Mouse (Mus musculus): ENCODE data around the gene Epm2aip1.

Epm2aip1 gene

DNA sequence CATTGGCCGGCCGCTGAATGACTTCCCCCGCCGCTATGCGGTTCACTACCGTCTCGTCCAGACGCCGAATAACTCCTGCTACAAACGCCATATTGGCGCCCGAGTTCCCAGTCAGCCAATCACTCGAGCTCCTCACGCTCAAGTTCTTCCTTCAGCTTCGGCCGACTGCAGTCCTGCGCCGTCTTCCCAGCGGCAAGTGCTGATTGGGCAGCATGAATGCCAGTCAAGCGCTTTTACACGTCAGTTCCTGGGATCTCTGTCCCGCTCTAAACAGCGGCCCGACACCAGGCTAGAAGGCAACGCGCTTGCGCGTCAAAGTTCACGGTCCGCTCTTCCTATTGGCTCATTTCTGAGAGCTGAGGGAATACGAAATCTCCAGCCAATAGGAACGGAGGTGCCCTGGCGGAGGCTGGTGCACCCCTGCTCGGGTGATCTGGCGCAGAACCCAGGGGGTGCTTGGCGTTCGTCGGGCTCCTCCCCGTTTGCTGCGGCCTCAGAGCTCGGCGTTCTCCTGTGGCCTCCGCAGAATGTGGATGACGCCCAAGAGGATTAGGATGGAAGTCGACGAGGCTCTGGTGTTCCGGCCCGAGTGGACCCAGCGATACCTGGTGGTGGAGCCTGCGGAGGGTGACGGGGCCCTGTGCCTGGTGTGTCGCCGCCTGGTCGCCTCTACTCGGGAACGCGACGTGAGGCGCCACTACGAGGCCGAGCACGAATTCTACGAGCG is at the start of gene Epm2aip1, which contains the start of gene Mlh1:
TSS of gene Epm2aip1 (plus strand) at position 496 of the 727 bp plus-strand sequence.
TSS of gene Mlh1 (minus strand) at position 358 of the 727 bp plus-strand sequence.
- peak; percentile 94 for DNase-seq (ENCODE audit: low spot score)

DNA sequence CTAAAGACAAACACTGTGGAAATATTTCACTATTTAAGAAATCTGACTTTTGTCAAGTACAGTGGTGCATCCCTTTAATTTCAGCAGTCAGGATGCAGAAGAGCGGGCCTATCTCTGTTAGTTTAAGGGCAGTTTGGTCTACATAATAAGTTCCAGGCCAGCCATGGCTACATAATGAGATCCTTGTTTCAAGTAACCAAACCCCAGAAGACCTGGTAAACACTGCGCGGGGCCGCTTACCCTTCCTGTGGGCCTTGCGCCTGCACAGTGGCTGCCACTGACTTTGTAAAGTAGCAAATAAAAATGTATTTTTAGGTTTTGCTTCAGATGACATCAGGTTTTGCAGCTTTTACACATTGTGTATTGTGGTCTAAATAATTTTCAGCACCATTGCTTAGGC is 48.3 kb upstream of the Epm2aip1 start:
- DNase-seq (ENCODE audit: low spot score), result no peak

DNA sequence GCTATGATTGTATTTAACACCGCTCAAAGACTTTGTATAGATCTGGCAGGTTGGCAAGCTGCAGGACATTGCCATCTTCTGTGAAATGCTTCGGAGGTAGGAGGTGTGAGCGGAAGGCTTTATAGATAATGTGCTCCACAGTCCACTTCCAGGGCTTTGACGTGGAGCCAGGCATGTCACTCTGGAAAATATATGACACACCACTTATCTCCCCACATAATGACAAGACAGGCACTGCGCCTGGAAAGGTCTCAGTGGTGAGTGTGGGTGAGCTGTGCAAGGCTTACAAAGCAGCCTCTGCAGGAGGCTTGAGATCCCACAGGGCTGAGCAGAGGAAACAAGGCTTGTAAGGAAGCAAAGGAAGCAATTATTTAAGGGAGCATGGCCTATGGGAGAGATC is 43.3 kb upstream of the Epm2aip1 start:
- no peak for DNase-seq (ENCODE audit: low spot score)

DNA sequence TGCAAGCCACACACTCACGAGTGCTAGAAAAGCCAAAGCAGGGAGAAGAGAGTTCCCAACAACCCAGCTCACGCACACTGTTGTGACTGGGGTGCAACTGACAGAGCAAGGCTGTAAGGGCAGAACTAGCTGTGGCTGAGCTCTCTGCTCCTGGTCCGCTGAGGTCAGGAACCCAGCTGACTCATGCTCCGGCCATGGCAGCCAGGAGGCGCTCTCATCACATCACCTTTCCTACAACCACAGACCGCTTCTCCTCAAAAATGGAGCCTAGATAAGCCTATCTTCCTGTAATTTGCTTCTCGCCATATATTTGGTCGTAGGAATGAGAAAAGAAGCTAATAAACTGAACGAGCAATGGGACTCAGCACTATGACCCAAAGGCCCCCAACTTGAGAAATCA is 37.0 kb upstream of the Epm2aip1 start:
- DNase-seq (ENCODE audit: low spot score), result no peak

DNA sequence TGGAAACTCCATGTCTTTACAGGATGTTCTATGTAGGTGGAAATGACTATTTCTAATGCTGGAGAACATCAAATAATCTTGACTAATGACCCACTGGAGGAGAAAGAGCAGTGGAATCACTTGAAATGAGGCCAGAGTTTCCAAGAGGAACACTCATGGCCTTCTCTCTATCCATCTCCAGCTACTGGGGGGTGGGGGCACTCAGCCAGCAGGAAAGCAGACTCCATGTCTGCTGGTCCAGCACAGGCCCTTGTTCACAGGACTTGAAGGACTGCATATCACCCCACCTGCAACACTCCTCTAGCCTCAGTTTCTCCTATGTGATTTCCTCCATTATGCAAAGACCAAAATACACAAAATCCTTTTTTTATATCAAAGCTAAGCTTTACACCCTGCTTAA is 34.0 kb upstream of the Epm2aip1 start:
- DNase-seq (ENCODE audit: low spot score), result no peak

DNA sequence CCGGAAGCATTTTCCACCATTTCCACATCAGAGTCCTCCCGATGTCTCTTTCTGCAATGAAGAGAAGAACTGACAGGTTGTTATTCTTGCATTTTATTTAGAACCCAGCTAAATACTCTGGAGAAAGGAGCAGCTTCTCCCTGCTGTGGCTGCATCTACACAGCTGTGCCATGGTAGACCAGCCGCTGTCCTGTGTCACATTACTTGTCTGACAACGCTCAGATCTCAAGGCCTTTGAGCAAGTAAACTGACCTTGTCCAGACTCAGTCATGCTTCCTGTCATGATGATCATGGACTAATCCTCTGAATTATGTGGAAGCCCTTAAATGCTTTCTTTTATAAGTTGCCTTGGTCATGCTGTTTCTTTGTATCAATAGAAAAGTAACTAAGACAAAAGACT is 31.9 kb upstream of the Epm2aip1 start:
- DNase-seq (ENCODE audit: low spot score), result no peak

- DNase-seq (ENCODE audit: low spot score), result no peak
Measured at GRCm38 (mm10) chr9:111243384-111243783, 28.3 kb upstream of the Epm2aip1 start.

DNA sequence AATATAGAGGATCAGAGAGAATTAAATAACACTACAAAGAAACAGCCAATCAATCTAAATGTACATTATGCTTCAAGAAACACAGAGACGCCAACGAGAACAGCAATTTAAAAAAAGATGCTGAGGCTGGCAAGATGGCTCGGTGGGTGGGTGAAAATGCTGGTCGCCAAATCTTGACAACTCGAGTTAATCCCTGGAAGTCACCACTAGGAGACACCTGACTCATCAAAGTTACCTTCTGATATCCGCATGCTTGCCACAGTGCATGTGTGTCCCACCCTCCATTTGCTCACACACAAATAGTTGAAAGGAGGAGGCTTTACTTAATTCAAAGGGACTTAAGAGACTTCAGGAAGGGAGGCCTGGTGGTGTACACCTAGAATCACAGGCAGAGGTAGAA is 26.2 kb upstream of the Epm2aip1 start:
- no peak for DNase-seq (ENCODE audit: low spot score)

DNA sequence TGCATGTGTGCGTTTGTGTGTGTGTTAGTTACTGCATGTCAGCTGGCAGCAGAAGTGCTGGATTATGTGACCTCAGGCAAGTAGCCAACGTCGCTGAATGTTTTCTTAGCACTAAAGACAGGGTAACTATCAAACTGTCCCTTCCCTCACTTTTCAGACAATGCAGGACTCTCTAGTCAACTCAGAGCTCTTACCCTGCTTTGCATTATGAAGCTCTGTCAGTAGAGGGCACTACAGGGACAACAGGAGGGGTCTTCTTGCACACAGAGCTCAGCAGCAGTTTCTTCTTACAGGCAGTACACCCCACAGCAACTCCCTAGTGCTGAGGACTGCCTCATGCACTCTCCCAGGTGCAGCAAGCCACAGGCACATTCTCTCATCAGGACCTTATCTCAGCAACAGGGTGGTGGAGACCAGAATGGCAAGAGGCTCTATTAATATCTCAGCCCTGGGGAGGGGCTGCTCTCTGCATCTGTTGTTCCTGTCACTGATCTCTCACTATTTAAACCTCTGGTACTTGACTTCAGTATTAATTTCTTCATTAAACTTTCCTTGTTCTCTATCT is 24.0 kb upstream of the Epm2aip1 start:
- DNase-seq (ENCODE audit: low spot score), result no peak

- DNase-seq (ENCODE audit: low spot score), result no peak
Measured at GRCm38 (mm10) chr9:111252161-111252869, 19.4 kb upstream of the Epm2aip1 start.

GRCm38 (mm10) chr9:111260360-111260985 is 11.3 kb upstream of the Epm2aip1 start:
- DNase-seq (ENCODE audit: low spot score), result no peak

GRCm38 (mm10) chr9:111261356-111261755 is 10.4 kb upstream of the Epm2aip1 start:
- no peak for DNase-seq (ENCODE audit: low spot score)

DNA sequence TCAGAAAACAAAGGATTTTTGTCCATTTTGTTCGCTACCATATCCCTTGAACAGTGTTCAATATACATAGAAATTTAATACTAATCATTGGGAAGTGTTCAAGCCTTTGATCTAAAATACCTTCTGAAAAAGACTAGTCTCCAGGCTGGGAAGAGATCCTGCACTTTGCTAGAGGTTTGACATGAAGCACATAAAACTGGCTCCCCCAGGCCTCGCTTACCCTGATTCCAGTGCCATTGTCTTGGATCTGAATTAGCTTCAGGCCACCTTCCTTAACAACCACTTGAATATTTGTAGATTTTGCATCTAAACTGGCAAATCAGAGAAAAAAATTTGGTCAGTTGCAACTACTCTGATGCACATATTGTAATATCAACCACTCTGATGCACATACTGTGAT is 3.7 kb upstream of the Epm2aip1 start:
- no peak for DNase-seq (ENCODE audit: low spot score)

GRCm38 (mm10) chr9:111270606-111271005 is 1.1 kb upstream of the Epm2aip1 start:
- no peak for DNase-seq (ENCODE audit: low spot score)

DNA sequence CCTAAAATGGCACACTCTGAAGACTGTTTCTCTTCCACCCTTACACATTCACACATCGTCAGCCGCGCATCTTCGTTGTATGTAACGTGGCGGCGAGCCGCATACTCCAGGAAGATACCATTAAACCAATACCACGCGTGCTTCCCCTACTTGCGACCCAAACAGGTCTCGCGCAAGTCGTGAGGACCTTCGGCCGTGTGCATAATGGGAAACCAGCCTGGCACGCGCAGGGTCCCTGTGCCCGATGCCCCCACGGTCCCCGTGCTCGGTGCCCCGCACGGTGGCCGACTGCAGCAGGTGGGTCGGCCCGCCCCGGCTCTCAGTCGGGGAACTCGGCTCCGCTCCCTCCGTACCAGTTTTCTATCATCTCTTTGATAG is 684 bp upstream of the Epm2aip1 start:
- no peak for DNase-seq (ENCODE audit: low spot score)

- no peak for DNase-seq (ENCODE audit: low spot score)
Measured at GRCm38 (mm10) chr9:111272356-111272755, 627 bp downstream of the Epm2aip1 start.

GRCm38 (mm10) chr9:111272996-111273785 is 1.5 kb downstream of the Epm2aip1 start:
- no peak for DNase-seq (ENCODE audit: low spot score)

DNA sequence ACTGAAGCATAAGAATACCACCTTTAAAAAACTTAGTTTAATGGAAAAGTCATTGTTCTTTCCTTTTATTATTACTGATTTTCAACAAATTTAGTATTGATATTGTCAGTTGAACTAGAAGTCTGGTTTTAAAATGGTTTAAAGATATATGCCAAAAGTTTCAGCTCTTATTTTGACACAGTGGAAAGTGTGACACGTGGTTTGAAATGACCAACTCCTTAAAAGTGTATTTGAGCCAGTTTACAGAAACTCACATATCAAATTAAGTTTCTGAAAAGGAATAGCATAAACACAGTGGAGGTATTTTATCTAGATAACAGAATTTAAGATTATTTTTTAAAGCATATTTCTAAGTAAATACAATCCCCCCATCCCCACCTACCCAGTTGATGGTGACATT is 2.2 kb downstream of the Epm2aip1 start:
- no peak for DNase-seq (ENCODE audit: low spot score)

DNA sequence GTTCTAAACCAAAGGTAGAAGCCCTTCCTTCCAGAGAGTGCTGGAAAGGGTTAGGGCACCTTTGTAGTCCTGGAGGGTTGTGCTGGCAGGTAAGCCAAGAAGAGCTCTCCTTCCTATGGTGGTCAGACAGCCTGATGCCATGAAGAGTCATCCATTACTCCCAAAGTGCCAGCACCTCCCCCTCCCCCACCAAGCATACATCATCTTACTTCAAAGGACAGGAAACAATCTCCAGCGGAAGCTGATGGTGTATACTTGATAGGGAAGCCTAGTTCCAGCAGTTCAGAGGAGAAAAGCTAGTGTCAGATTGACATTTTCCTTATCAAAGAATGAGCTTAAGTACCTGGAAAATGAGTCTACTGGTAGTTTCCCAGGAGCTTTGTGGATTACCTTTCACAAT is 3.4 kb downstream of the Epm2aip1 start:
- DNase-seq (ENCODE audit: low spot score), result no peak

- no peak for DNase-seq (ENCODE audit: low spot score)
Measured at GRCm38 (mm10) chr9:111285061-111285460, 13.3 kb downstream of the Epm2aip1 start.

- no peak for DNase-seq (ENCODE audit: low spot score)
Measured at GRCm38 (mm10) chr9:111285676-111286075, 13.9 kb downstream of the Epm2aip1 start.

GRCm38 (mm10) chr9:111286468-111286867 is 14.7 kb downstream of the Epm2aip1 start:
- DNase-seq (ENCODE audit: low spot score), result no peak
